Mouse (Mus musculus): Measurements from ENCODE around the gene Skap1.

Skap1 gene

DNA sequence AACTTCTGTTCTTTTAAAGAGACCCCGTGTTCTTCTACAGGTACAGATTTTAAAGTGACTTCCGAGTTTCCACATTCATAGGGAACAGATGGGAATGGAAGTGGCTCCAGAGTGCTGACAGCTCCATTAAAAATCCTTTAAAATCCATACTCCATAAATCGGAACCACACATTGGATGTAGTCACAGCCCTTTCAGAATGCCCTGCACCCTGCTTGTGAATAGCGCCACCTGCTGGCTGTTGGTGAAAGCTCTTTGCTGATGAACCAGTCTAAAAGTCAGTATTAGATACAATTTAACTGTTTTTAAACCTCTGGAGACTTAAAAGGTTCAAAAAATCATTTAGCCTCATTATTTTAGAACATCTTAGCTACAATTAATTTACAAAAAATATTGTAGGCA, 156.8 kb downstream of the Skap1 start:
- in situ Hi-C loops (cut with MseI, MboI): loop anchor here in 1 of 2 experiments (5.0 kb wide), 1 partner anchor 44 kb away; no protein-coding TSS in a partner anchor

- in situ Hi-C loops (cut with MseI, MboI): loop anchor here in 1 of 2 experiments (5.0 kb wide), 1 partner anchor 45 kb away; no protein-coding TSS in a partner anchor
These were observed 158.4 kb downstream of the Skap1 start for GRCm38 (mm10) chr11:96622782-96623181.

GRCm38 (mm10) chr11:96624436-96624835, 160.0 kb downstream of the Skap1 start:
- in situ Hi-C loops (cut with MseI, MboI): loop anchor here in 1 of 2 experiments (5.0 kb wide), 1 partner anchor 47 kb away; no protein-coding TSS in a partner anchor

- in situ Hi-C loops (cut with MseI, MboI): no loop called here
These were observed 165.4 kb downstream of the Skap1 start for GRCm38 (mm10) chr11:96629775-96630174.

DNA sequence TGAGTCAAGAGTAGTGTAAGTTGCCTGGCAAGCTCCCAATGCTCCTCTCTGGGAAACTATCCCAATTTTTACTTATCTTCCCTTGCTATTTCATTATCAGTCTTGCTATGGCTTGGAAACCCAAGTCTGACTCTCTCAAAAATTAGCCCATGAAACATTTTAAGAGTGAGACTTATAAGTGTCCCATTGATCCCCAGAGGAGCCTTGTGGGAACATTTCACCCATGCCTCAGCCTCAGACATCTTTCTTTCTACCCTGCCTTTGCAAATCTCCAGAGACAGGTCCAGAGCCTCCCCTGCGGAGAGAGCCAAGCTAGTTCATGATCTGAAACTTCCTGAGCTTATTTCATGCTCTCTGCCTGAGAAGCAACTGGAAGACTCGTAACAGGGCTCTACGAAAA, 167.1 kb downstream of the Skap1 start:
- in situ Hi-C loops (cut with MseI, MboI): no loop called here

- in situ Hi-C loops (cut with MseI, MboI): no loop called here
These were observed 173.5 kb downstream of the Skap1 start for GRCm38 (mm10) chr11:96637927-96638326.

GRCm38 (mm10) chr11:96639805-96640204, 175.4 kb downstream of the Skap1 start:
- in situ Hi-C loops (cut with MseI, MboI): no loop called here

GRCm38 (mm10) chr11:96642173-96643140, 178.1 kb downstream of the Skap1 start:
- in situ Hi-C loops (cut with MseI, MboI): no loop called here

- in situ Hi-C loops (cut with MseI, MboI): no loop called here
These were observed 180.6 kb downstream of the Skap1 start for GRCm38 (mm10) chr11:96644969-96645368.

DNA sequence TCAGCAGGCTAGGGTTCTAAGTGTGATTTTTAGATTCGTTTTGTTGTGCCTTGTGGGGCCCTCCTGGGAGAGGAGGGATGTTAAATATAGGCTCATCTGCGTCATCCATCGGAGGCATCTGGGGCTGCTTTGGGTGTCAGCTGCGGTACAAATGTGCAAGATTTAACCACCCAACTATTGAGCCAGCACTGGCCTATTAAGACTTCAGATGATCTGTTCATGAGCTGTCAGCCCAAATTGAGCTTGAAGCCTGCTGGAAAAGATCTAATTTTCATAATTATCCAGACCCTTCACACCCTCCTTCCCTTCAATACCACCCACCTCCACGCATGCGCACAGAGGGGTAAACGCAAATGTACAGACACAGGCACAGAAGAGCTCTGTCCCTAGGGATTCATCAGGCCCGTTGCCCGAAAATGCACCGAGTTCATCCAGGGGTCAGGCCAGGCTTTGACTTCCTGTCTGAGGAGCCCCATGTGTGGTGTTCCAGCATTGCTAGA, 181.2 kb downstream of the Skap1 start:
- in situ Hi-C loops (cut with MseI, MboI): no loop called here

DNA sequence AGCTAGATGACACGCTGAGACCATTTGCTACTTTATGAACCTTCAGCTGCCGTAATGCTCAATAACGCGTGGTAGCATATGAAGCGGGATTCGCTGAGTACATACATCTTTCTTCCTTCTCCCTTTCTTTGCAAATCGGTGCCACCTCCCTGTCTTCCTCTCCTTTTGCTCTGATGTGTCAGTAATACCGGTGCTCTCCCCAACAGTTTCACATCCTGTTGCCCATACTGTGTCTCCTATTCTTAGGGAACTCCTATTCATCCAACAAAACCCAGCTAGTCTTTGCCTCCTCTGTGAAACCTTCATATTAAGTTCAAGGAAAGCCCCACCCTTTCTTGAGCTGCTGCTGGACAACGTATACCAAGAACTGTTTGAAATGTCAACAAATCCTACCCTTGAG, 187.5 kb downstream of the Skap1 start:
- in situ Hi-C loops (cut with MseI, MboI): no loop called here

GRCm38 (mm10) chr11:96653867-96654266, 189.5 kb downstream of the Skap1 start:
- in situ Hi-C loops (cut with MseI, MboI): no loop called here

DNA sequence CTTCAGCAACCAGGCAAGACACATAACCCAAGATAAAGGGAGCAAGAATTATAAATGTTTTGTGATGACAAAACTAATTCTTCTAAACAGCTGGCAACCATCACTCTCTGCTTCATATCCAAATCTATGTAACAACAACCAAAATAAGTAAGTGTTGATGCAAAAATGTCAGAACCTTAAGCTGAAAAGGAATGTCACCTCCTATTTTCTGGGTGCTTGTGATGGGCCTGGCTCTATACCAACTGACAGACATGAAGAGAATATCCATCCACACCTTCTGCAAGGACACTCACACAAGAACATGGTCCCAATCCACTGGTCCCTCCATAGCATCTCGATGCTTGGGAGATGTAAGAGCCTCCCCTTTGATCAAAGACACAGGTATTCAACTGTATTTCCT, 194.0 kb downstream of the Skap1 start:
- in situ Hi-C loops (cut with MseI, MboI): no loop called here

- in situ Hi-C loops (cut with MseI, MboI): no loop called here
These were observed 202.5 kb downstream of the Skap1 start for GRCm38 (mm10) chr11:96666924-96667323.

- in situ Hi-C loops (cut with MseI, MboI): no loop called here
These were observed 204.0 kb downstream of the Skap1 start for GRCm38 (mm10) chr11:96668367-96668766.

GRCm38 (mm10) chr11:96673792-96674191, 209.4 kb downstream of the Skap1 start:
- in situ Hi-C loops (cut with MseI, MboI): loop anchor here in 1 of 2 experiments (5.0 kb wide), 1 partner anchor 101 kb away; no protein-coding TSS in a partner anchor

GRCm38 (mm10) chr11:96674786-96675365, 210.5 kb downstream of the Skap1 start:
- in situ Hi-C loops (cut with MseI, MboI): loop anchor here (5.0 kb wide), 1 partner anchor 103 kb away; no protein-coding TSS in a partner anchor

GRCm38 (mm10) chr11:96678026-96678425, 213.6 kb downstream of the Skap1 start:
- in situ Hi-C loops (cut with MseI, MboI): loop anchor here in 1 of 2 experiments (5.0 kb wide), 1 partner anchor 106 kb away; no protein-coding TSS in a partner anchor

- in situ Hi-C loops (cut with MseI, MboI): loop anchor here in 1 of 2 experiments (5.0 kb wide), 1 partner anchor 107 kb away; no protein-coding TSS in a partner anchor
These were observed 214.6 kb downstream of the Skap1 start for GRCm38 (mm10) chr11:96679026-96679425.

GRCm38 (mm10) chr11:96685381-96685780, 221.0 kb downstream of the Skap1 start:
- in situ Hi-C loops (cut with MseI, MboI): no loop called here

DNA sequence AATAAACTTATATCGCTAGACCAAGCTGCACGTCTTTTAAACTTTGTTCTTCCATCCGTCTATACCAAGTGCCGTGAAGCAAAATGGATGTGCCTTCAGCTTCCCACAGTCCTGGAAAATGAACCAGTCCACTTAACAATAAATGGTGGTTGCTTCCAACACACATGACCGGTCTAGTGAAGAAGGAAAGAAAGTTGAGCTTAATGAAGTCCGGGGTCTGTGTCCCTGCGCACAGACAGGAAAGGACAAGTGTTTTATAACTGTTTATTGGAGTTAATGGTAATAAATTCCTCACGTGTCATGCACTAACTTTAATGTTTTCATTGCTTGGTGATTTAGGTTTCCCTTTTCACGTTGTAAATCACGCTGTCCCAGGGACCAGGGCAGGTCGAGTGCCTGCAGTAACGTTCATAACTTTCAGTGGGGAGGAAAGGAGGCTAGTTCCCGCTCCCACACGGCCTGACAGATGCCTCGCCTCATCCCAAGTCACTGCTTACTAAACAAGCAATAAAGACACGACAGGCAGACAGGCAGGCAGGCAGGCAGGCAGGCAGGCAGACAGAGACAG, 222.4 kb downstream of the Skap1 start:
- in situ Hi-C loops (cut with MseI, MboI): no loop called here

DNA sequence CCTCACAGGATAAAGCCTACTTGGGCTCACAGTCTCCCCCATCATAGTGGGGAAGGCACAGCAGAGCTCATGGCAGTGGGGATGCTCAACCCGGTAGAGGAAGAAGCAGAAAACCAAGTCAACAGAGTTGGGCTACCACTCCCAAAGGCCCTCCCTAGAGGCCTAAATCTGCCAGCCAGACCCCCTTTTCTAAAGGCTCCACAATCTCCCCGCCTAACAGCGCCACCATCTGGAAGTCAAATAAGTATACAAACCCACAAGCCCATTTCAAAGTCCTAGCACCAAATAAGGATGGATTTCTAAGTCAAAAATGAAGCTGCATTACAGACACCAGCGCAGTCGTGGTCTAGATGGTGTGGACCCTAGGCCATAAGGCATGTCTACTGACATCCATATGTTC, 227.9 kb downstream of the Skap1 start:
- in situ Hi-C loops (cut with MseI, MboI): no loop called here
